Mouse (Mus musculus) liver, embryonic 16.5 days (tissue): Measurements from ENCODE around the gene Zfp84. TPM values are rescaled to one million over a fixed set of nuclear protein-coding genes. Genes with fewer than 3 reads are reported as not detected.

Source experiments
- ATAC-seq: fragments of 200-750 bp; cut with Nextera tagmentation; 2 replicates; pipeline ENCODE4 v1.8.0; 2017; ENCODE audit warnings: low read depth, mild to moderate bottlenecking, moderate number of reproducible peaks, moderate library complexity
- H3K27ac ChIP-seq: fragments of 300-500 bp; sonication (generic); 2 replicates; pipeline ENCODE4 v1.5.1; 2014; ENCODE audit warnings: mild to moderate bottlenecking, low read length
- H3K27me3 ChIP-seq: fragments of 300-500 bp; sonication (generic); 2 replicates; pipeline ENCODE4 v1.6.1; 2014; ENCODE audit warnings: low read depth, low read length, mixed read lengths; ENCODE audit not compliant: control insufficient read depth, insufficient read depth
- H3K36me3 ChIP-seq: fragments of 300-500 bp; sonication (generic); 2 replicates; pipeline ENCODE4 v1.6.1; 2014; ENCODE audit warnings: mild to moderate bottlenecking; ENCODE audit not compliant: control insufficient read depth, insufficient read depth
- H3K4me1 ChIP-seq: fragments of 300-500 bp; sonication (generic); 2 replicates; pipeline ENCODE4 v1.6.1; 2014; ENCODE audit warnings: low read depth, low read length, mixed read lengths; ENCODE audit not compliant: control insufficient read depth
- H3K4me2 ChIP-seq: fragments of 300-500 bp; sonication (generic); 2 replicates; pipeline ENCODE4 v1.6.1; 2014; ENCODE audit warnings: low read depth, low read length, mixed read lengths
- H3K4me3 ChIP-seq: fragments of 300-500 bp; sonication (generic); 2 replicates; pipeline ENCODE4 v1.5.1; 2014; ENCODE audit warnings: low read depth, mild to moderate bottlenecking, low read length
- H3K9ac ChIP-seq: fragments of 300-500 bp; sonication (generic); 2 replicates; pipeline ENCODE4 v1.6.1; 2014; ENCODE audit warnings: low read depth, low read length
- H3K9me3 ChIP-seq: fragments of 300-500 bp; sonication (generic); replicated peaks from 2 replicates; pipeline ENCODE4 v1.6.1; 2016; ENCODE audit warnings: low read length; ENCODE audit not compliant: control insufficient read depth
- WGBS: fragments of 180-500 bp; shearing (Covaris S2); extraction: QIAGEN DNeasy Blood & Tissue Kit; methylation state at CpG from one replicate; pipeline ENCODE4 v1.1.7; 2014; ENCODE audit not compliant: insufficient replicate concordance; 5-methylcytosine and 5-hydroxymethylcytosine counted together
- polyA plus RNA-seq: library from polyadenylated mRNA; unstranded; fragments of >200 nt; fragmentation: Nextera tagmentation; extraction: Ambion mirVana; gene quantifications from 2 replicates; pipeline ENCODE4 v1.2.1, GENCODE M21; 2015

Zfp84 gene
- polyA plus RNA-seq, 1 experiment from 2014 or later = 3.8 TPM

- H3K36me3 ChIP-seq = no peaks in the 10 kb centered on the region
- H3K27me3 ChIP-seq = no peaks in the 10 kb centered on the region
- ATAC-seq = no peak
- H3K9me3 ChIP-seq = no peaks in the 10 kb centered on the region
- H3K4me2 ChIP-seq = no peak overlapping the region
- no peak overlapping the region for H3K4me3 ChIP-seq
- H3K4me1 ChIP-seq = no peaks in the 10 kb centered on the region
- no peak overlapping the region for H3K27ac ChIP-seq
- H3K9ac ChIP-seq = no peak overlapping the region
- 63% methylated on average over 5 of the region's 5 CpGs for WGBS
Measured at GRCm38 (mm10) chr7:29807046-29807445, 38.7 kb downstream of the Zfp84 start.

DNA sequence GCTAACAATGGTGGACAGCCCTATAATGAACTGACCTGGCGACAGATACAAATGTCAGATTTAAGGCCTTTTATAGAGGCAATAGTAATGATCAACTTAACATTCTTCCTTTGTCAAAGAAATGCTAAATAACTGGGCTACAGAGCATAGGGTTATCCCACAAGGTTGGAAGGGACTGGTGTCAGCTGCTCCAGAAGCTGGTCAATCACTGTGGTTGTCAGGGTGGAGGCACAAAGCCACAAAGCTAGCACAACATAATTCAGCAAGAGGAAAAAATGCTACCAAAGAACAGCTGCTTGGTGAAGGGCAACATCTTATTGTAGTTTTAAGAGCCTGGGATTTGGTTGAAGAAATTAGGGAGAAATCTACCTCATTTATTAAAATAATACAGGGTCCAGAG is 43.9 kb downstream of the Zfp84 start:
- H3K4me3 ChIP-seq = no peak overlapping the region
- H3K27me3 ChIP-seq = no peaks in the 10 kb centered on the region
- H3K27ac ChIP-seq = no peak overlapping the region
- no peak for ATAC-seq
- H3K9ac ChIP-seq = no peak overlapping the region
- no peak overlapping the region for H3K4me2 ChIP-seq
- WGBS = 47% methylated on average over 1 of the region's 1 CpGs
- H3K9me3 ChIP-seq = no peaks in the 10 kb centered on the region
- no peaks in the 10 kb centered on the region for H3K36me3 ChIP-seq
- peaks cover 24% of the 10 kb centered on the region for H3K4me1 ChIP-seq

DNA sequence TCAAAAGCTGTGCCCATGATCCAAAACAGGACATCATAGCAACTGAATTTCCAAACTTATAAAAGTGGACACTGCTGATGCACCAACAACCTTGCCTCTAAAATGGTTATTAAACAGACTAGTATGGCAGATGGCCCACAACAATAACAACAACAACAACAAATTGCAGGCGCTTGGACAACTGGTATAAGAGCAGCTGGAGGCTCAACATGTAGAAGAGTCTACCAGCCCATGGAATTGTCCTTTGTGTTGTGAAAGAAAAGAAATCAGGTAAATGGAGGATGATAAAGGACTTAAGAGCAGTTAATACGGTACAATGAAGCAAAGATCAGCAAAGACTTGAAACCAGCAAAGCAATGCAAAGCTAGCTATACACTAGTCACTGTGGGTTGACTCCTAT is 46.0 kb downstream of the Zfp84 start:
- H3K4me1 ChIP-seq = peaks cover 25% of the 10 kb centered on the region
- no peak overlapping the region for H3K4me3 ChIP-seq
- no peaks in the 10 kb centered on the region for H3K9me3 ChIP-seq
- no peaks in the 10 kb centered on the region for H3K36me3 ChIP-seq
- H3K27ac ChIP-seq = no peak overlapping the region
- no peak overlapping the region for H3K4me2 ChIP-seq
- H3K27me3 ChIP-seq = no peaks in the 10 kb centered on the region
- 80% methylated on average over 2 of the region's 2 CpGs for WGBS
- H3K9ac ChIP-seq = no peak overlapping the region
- no peak for ATAC-seq

GRCm38 (mm10) chr7:29815061-29815784 is 46.9 kb downstream of the Zfp84 start:
- Histone ChIP-seq H3K9me3 (no peaks in the 10 kb centered on the region), H3K4me2 (peak overlapping the region; percentile 95), H3K27me3 (no peaks in the 10 kb centered on the region), H3K4me1 (peaks cover 27% of the 10 kb centered on the region), H3K9ac (peak overlapping the region; percentile 82), H3K36me3 (no peaks in the 10 kb centered on the region), H3K27ac (peak overlapping the region; percentile 78), H3K4me3 (peak overlapping the region; percentile 87)
- WGBS = under 1% methylated on average over 12 of the region's 12 CpGs
- peak; percentile 7; the same call in 1 of the 2 replicates for ATAC-seq

DNA sequence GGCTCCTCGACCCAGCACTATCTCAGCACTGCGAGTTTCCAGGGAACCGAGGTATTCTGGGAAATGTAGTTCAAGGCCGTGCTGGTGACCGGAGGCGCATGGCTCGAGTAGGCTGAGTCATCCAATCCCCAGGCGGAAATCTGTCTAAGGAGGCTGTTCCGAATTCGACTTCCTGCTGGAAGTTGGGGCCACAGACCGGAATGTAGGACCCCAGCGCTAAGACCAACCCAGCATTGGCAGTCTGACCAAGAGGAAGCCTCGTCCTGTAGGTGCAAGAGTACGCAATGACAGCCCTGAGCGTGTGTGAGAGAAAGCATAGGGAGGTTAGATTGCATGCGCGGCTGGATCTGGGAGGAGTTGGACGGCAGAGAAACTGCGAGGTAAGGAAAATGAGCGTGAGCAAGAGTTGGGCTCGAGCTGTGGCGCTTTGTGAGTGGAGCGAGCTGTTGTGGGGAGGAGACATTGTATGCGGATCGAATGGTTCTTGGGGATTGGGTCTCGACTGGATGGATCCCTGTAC is 47.6 kb downstream of the Zfp84 start, which contains the start of gene Zfp790:
TSS of gene Zfp790 (plus strand) at position 205 of the 520 bp plus-strand sequence.
- Histone ChIP-seq H3K4me1 (peaks cover 27% of the 10 kb centered on the region), H3K4me3 (peak within 1 kb of the TSS; percentile 87), H3K4me2 (peak within 1 kb of the TSS; percentile 95), H3K27ac (peak within 1 kb of the TSS; percentile 86), H3K9me3 (no peaks in the 10 kb centered on the region), H3K9ac (peak within 1 kb of the TSS; percentile 82), H3K36me3 (no peaks in the 10 kb centered on the region), H3K27me3 (no peaks in the 10 kb centered on the region)
- ATAC-seq = peak; percentile 96
- under 1% methylated on average over 26 of the region's 26 CpGs for WGBS

DNA sequence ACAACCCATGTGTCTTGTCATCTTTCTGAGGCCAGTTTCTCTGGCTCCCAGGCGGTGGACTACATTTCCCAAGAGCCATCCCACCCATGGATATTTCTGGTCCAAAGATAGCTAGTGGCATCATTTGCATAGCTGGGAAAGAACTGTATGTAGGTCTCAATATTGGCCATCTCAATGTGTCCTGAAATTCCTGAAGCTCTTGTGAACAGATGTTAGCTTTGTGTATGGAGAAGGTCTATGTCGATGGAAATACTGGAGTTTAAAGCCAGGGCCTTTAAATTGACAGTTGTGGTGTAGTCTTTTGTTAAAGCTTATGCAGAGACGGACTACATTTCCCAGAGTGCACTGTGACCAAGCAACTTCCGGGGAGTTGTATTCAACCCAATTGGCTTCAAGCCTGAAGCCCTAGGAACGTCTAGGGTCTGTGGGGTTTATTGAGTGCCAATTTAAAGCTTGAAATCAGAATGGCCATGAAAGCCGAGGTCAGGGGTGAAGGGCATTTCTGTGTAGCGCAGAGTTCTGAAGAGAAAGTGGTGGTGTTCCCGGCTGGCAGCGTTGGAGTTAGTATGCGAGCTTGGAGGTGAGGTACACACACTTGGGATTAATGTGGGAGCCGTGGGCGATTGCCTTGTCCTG is 50.4 kb downstream of the Zfp84 start:
- peak overlapping the region; percentile 69 for H3K9ac ChIP-seq
- WGBS = 2% methylated on average over 12 of the region's 12 CpGs

DNA sequence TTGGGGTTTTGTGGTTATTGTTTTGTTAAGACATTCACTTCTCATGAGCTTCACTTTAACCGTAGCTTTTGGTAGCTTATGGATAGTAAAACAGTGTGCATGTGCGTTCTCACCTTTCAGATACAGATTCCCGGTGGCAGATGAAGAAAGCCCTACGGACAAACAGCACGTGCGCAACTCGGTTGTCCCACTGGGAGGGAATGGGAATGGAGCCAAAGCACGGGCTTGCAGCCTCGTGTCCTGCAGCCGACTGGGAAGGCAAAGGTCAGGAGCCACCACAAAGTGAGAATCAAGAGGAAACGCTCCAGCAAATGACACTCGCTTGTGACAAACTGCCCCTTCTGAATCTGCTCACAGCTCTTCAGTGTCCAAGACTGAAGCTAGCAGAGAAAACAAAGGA is 59.6 kb downstream of the Zfp84 start:
- no peak overlapping the region for H3K4me3 ChIP-seq
- H3K36me3 ChIP-seq = peaks cover 40% of the 10 kb centered on the region
- H3K27ac ChIP-seq = no peak overlapping the region
- H3K9ac ChIP-seq = no peak overlapping the region
- no peaks in the 10 kb centered on the region for H3K4me1 ChIP-seq
- H3K27me3 ChIP-seq = no peaks in the 10 kb centered on the region
- WGBS = 84% methylated on average over 12 of the region's 12 CpGs
- no peak overlapping the region for H3K4me2 ChIP-seq
- peaks cover 12% of the 10 kb centered on the region for H3K9me3 ChIP-seq
- no peak for ATAC-seq

More for the DNA sequence above, 50.4 kb downstream of the Zfp84 start:
- peak; percentile 52; the same call in 1 of the 2 replicates for ATAC-seq
- H3K36me3 ChIP-seq = no peaks in the 10 kb centered on the region
- H3K9me3 ChIP-seq = no peaks in the 10 kb centered on the region
- H3K4me2 ChIP-seq = peak overlapping the region; percentile 62
- H3K4me1 ChIP-seq = peaks cover 23% of the 10 kb centered on the region
- H3K27ac ChIP-seq = peak overlapping the region; percentile 46
- H3K4me3 ChIP-seq = peak overlapping the region; percentile 75
- no peaks in the 10 kb centered on the region for H3K27me3 ChIP-seq
